Mouse (Mus musculus) heart, adult 11 months (tissue): ENCODE measurements around the gene Ccdc57.

Source experiments
- DNase-seq: peaks from one replicate; pipeline ENCODE4 v3.0.0; 2022

Ccdc57 gene

DNA sequence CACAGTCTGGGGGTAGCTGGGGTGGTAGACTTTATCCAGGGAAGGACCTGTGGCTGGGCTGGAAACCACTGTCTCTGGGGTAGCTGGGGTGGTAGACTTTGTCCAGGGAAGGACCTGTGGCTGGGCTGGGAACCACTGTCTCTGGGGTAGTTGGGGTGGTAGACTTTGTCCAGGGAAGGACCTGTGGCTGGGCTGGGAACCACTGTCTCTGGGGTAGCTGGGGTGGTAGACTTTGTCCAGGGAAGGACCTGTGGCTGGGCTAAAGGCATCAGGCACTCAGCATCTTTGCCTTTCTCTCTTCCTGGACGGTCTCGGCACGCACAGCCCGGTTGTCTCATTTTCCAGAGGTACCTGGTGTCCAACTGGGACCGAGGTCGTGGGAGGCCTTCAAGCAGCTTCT is 151.3 kb downstream of the Ccdc57 start:
- peak; percentile 87 for DNase-seq

DNA sequence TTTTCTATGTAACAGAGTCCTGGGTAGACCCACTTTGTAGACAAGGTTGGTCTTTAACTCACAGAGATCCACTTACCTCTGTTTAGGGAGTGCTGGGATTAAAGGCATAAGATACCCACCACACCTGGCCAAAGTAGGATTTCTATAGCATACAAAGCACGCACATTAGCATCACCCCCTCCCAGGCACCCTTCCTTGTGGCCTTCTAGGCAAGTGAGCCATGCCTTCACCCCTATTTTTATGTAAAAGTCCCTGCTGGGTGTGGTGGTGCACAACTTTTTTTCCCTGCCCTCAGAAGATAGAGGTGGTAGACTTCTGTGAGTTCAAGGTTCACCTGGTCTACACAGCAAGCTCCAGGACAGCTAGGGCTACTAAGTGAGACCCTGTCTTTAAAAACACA is 152.8 kb downstream of the Ccdc57 start:
- DNase-seq: peak; percentile 59

DNA sequence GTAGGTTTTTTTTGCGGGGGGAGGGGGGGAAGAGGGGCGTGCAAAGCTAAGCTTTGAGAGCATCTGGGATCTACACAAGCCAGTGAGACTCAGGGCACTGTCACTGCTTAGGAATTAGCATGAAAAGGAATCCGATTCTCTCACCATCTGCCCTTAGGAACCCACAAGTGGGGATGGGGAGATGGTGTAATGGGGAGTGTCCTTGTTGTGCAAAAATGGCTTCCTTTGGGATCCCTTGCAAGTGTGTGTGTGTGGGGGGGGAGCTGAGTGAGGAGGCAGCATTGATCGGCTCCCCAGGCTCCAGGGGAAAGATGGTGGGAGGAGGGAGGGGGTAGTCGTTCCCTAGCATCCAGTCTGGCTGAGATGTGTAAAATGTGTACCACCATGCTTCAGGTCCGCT is 155.5 kb downstream of the Ccdc57 start:
- peak; percentile 80 for DNase-seq
